Mouse (Mus musculus): ENCODE measurements around the gene Scarf1. TPM values are rescaled to one million over a fixed set of nuclear protein-coding genes. Genes with fewer than 3 reads are reported as not detected.

The Scarf1 gene
- total RNA-seq, 2 experiments from 2014 or later, result 2.9 to 4.0 TPM

- intact Hi-C loops (cut with DNase I), result loop anchor here (2.0 to 10.0 kb wide), 3 partner anchors 15 to 335 kb away; partner anchors contain the start of gene Ovca2
- DNase-seq (ENCODE audit: extremely low spot score in 1 of 2, low spot score in 2 of 2), result peak; percentile 31 to 80
These were observed 3.4 kb upstream of the Scarf1 start, which contains the start of gene Rilp for GRCm38 (mm10) chr11:75509741-75510626. Gene Rilp, plus strand, starts transcription at chr11:75510094.

GRCm38 (mm10) chr11:75510627-75510993 is 2.7 kb upstream of the Scarf1 start:
- intact Hi-C loops (cut with DNase I), result loop anchor here (10.0 kb wide), 1 partner anchor 336 kb away; the partner anchor contains the start of gene Ovca2
- peak; percentile 85 to 96 for DNase-seq (ENCODE audit: extremely low spot score in 1 of 2, low spot score in 2 of 2)

GRCm38 (mm10) chr11:75511213-75511612 is 2.1 kb upstream of the Scarf1 start:
- peak in 1 of 2 experiments; percentile 70 for DNase-seq (ENCODE audit: extremely low spot score in 1 of 2, low spot score in 2 of 2)
- intact Hi-C loops (cut with DNase I), result loop anchor here (10.0 kb wide), 1 partner anchor 336 kb away; the partner anchor contains the start of gene Ovca2

GRCm38 (mm10) chr11:75512301-75513018 is 880 bp upstream of the Scarf1 start:
- no peak for DNase-seq (ENCODE audit: extremely low spot score in 1 of 2, low spot score in 2 of 2)
- intact Hi-C loops (cut with DNase I), result loop anchor here (10.0 kb wide), 1 partner anchor 338 kb away; the partner anchor contains the start of gene Ovca2

GRCm38 (mm10) chr11:75515186-75515585 is 1.8 kb downstream of the Scarf1 start:
- intact Hi-C loops (cut with DNase I), result loop anchor here (10.0 kb wide), 1 partner anchor 340 kb away; the partner anchor contains the start of gene Ovca2
- peak in 1 of 2 experiments; percentile 47 for DNase-seq (ENCODE audit: extremely low spot score in 1 of 2, low spot score in 2 of 2)

- DNase-seq (ENCODE audit: extremely low spot score in 1 of 2, low spot score in 2 of 2), result no peak
- intact Hi-C loops (cut with DNase I), result loop anchor here (10.0 kb wide), 1 partner anchor 345 kb away; the partner anchor contains the start of gene Ovca2
These were observed 6.7 kb downstream of the Scarf1 start for GRCm38 (mm10) chr11:75519834-75520633.

- intact Hi-C loops (cut with DNase I), result no loop called here
- no peak for DNase-seq (ENCODE audit: extremely low spot score in 1 of 2, low spot score in 2 of 2)
These were observed 8.3 kb downstream of the Scarf1 start for GRCm38 (mm10) chr11:75521609-75522008.

GRCm38 (mm10) chr11:75522793-75523192 is 9.5 kb downstream of the Scarf1 start:
- no peak for DNase-seq (ENCODE audit: extremely low spot score in 1 of 2, low spot score in 2 of 2)
- intact Hi-C loops (cut with DNase I), result no loop called here

GRCm38 (mm10) chr11:75525531-75526125 is 12.3 kb downstream of the Scarf1 start:
- DNase-seq (ENCODE audit: extremely low spot score in 1 of 2, low spot score in 2 of 2), result no peak
- intact Hi-C loops (cut with DNase I), result no loop called here

- DNase-seq (ENCODE audit: extremely low spot score in 1 of 2, low spot score in 2 of 2), result no peak
- intact Hi-C loops (cut with DNase I), result no loop called here
These were observed 13.6 kb downstream of the Scarf1 start for GRCm38 (mm10) chr11:75526943-75527342.

GRCm38 (mm10) chr11:75529771-75530170 is 16.4 kb downstream of the Scarf1 start:
- DNase-seq (ENCODE audit: extremely low spot score in 1 of 2, low spot score in 2 of 2), result no peak

GRCm38 (mm10) chr11:75530325-75530724 is 17.0 kb downstream of the Scarf1 start:
- intact Hi-C loops (cut with DNase I), result loop anchor here (1.0 kb wide), 1 partner anchor 42 kb away; no protein-coding TSS in a partner anchor
- peak; percentile 92 to 96 for DNase-seq (ENCODE audit: extremely low spot score in 1 of 2, low spot score in 2 of 2)

More at GRCm38 (mm10) chr11:75529771-75530170, 16.4 kb downstream of the Scarf1 start:
- intact Hi-C loops (cut with DNase I), result loop anchor here (1.0 kb wide), 1 partner anchor 43 kb away; no protein-coding TSS in a partner anchor

- DNase-seq (ENCODE audit: extremely low spot score in 1 of 2, low spot score in 2 of 2), result no peak
- intact Hi-C loops (cut with DNase I), result loop anchor here (1.0 kb wide), 1 partner anchor 41 kb away; no protein-coding TSS in a partner anchor
These were observed 17.6 kb downstream of the Scarf1 start for GRCm38 (mm10) chr11:75530845-75531373.

GRCm38 (mm10) chr11:75531469-75532242 is 18.3 kb downstream of the Scarf1 start, which contains the start of gene Slc43a2:
Gene Slc43a2, plus strand, starts transcription at chr11:75531694.
- DNase-seq (ENCODE audit: extremely low spot score in 1 of 2, low spot score in 2 of 2), result peak; percentile 97 to 98
- intact Hi-C loops (cut with DNase I), result no loop called here

- intact Hi-C loops (cut with DNase I), result no loop called here
- DNase-seq (ENCODE audit: extremely low spot score in 1 of 2, low spot score in 2 of 2), result peak in 1 of 2 experiments; percentile 67
These were observed 19.3 kb downstream of the Scarf1 start for GRCm38 (mm10) chr11:75532340-75533277.

All from left cerebral cortex, postnatal 10 days (tissue).